Mouse (Mus musculus) B cell, adult 2 months (primary cell): Measurements from ENCODE around the gene Klhl21.
A peak's percentile ranks its signal among the peaks of the same experiment; 100 is the strongest.

Experiments used
- DNase-seq, 2 experiments: peaks; one replicate each; pipeline ENCODE4 v3.0.0; 2022

Klhl21 gene

DNA sequence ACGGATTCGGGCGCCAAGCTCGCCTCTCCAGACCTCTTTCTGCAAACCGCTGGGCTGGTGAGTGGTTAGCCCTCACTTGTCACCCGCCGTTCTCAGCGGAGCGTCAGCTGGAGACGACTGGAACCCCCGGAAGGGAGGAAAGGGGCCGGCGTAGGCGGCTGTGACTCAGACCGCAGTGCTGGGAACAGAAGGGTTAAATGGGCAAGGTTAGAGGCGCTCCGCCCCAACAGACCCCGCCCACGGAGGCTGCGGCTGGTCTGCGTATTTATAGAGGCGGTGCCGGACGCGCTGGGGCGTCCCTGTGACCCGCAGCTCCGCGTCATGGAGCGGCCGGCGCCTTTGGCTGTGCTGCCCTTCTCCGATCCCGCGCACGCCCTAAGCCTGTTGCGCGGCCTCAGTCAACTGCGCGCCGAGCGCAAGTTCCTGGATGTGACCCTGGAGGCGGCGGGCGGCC lies at the start of gene Klhl21:
Klhl21 (plus strand) TSS at position 182 of the 454 bp plus-strand sequence.
- DNase-seq = peak; percentile 94 to 95

DNA sequence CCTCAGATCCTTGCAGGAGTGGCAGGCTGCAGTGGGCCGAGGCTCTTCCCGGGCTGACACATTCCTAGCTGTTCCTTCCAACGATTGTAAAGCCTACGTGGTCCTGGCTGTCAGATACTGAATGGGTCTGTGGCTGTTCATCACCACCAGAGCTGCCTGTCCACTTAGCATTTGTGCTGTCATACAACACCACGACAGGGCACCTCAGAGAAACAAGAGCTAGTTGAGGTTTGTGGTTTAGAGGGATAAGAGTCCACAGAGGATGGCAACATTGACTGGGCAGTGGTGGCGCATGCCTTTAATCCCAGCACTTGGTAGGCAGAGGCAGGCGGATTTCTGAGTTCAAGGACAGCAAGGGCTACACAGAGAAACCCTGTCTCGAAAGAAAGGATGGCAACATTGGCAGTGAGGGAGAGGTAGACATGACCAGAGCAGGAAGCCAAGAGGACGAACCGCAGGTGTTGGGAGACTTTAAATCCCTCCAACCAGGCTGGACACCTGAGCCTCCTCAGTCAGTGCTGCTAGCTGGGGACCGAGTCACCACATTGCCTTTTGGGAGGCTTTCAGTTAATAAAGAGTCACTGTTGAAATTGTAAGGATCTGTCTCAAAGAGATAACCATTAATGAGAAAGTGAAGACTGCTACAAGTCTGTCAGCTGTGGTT lies 48.6 kb upstream of the Klhl21 start:
- no peak for DNase-seq

DNA sequence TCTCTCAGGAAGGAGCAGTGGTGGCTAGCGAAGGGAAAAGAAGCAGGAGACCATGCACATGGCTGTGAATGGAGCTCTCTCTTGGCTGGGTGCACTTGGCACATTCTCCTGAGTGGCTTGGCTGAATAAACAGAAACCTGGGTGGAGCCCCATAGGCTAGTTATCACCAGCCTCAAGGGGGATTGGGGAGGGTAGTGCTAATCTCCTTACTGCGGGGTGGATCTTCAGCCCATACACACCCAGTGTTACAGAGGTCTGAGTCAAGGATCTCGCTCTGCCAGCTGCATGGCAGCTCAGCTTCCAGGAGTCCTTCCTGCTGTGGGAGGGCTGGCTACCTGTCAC lies 48.1 kb upstream of the Klhl21 start:
- no peak for DNase-seq

DNA sequence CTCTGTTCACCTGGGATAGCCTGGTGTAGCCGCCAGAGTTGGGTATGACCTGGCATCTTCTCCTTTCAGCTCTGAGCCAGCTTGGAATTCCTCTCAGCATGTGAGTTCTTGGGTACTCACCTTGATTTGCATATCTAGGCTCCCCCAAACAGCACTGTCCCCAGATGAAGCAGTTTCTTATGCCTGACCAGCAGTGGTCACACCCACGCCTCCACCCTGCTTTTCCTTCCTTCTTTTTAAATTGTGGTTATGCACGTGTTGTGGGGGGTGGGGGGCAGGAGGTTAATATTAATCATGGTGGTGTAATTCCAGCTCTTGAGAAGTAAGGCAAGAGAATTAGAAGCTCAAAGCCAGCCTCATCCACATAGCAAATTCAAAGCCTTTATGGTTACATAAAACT lies 45.8 kb upstream of the Klhl21 start:
- DNase-seq = peak; percentile 54 to 60

DNA sequence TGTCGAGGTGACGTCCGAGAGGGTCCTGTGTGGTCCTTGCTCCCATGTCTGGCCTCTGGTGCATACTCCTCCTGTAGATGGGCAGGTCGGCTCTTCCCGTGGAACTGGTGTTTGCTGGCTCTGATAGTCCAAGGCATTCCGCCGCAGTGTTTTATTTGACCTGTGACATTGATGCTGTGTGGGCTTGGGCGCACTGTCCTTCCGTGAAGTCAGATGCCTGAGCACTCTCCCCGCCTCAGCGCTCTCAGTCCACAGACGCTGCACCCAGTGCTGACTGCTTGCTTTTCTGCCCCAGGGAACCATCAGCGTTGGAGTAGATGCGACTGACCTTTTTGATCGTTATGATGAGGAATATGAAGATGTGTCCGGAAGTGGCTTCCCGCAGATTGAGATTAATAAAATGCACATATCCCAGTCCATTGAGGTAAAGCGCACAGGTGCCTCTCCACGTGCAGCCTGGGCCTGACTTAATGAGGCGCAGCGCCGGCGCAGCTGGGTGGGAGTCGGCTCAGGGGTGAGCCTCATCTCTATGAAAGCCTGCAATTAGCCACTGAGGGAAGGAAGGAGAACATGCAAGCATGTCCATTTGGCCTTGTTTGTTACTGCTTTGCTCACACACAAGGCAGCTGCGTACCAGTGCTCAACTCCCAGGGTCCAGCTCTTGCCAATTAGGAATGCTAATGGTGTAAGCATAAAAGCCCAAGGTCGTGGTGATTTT lies 40.2 kb upstream of the Klhl21 start:
- no peak for DNase-seq

DNA sequence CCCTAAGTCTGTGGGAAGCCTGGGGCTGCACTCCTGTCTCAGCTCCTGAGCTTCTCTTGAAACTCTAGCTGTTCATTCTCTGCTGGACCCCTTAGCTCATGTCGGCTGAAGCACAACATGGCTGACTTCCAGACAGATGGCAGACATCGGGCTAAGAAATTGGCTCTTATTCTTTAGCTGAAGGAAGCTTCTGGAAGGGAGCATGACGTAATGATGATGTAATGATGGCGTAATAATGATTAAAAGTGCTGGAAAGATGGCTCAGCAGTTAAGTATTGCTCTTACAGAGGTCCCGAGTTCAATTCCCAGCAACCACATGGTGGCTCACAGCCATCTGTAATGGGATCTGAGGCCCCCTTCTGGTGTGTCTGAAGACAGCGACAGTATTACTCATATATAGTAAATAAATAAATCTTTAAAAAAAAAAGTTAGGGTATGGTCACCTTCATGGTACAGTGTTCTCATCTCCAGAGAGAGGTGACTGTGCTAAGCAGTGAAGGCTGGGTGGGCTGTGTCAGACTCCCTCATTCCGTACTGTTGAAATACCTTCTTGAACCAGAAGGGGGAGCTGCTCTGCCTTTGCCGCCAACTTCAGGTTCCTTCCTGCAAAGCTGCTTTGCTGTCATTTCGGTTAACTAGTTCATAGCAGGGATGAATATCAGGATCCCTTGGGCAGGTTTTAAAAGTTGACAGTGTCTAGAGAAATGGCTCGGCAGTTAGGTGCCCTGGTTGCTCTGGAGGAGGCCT lies 36.2 kb upstream of the Klhl21 start:
- peak; percentile 59 to 61 for DNase-seq

DNA sequence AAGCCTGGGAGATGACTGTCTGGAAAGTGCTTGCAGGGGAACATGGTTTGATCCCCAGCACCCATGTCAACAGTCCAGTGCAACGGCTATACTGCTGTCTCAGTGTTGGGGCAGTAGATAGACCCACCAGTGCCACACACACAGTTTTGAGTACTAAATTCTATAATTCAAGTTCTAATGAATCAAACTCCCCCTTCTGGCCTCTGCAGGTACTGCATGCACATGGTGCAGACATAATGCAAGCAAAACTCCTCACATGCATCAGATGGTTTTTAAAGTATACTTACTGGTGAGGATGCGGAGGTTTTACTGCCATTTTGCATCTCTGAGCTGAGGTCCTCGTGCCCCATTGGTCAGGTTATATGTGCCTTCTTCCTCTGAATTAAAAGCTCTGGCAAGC lies 33.2 kb upstream of the Klhl21 start:
- peak; percentile 73 to 79 for DNase-seq

DNA sequence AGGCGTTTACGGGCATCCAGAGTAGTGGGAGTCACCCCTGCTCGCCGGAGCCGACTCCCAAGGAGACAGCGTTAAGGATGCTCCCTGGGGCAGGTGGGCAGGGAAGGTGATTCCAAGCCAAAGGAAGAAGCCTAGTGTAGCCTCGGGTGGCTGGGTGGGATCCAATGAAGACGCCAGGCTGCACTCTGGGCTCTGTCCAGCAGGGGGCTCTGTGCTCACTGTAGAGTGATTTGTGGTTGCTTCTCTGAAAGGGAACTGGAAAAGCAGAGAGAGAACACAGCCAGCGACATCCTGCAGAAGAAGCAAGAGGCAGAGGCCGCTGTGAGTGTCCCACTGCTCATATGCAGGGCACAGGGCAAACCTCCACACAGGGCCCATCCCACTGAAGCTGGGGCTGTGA lies 30.9 kb upstream of the Klhl21 start:
- peak; percentile 92 to 94 for DNase-seq

DNA sequence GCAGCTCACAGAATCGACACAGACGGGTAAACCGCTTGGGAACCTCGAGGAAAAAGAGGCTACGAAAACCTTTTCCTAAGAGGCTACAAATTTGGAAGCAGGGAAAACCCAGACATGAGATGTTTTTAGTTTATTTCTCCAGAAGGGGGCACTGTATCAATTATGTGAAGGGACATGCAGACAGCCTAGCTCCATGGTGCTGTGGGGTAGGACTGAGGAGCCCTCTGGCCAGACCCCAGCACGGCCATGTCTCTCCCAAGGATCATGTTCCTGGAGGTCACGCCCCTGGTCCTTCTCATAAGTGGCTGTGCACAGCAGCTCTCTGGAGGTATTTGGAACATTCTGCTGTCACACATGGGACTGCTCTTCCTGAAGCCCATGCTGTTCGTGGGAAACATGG lies 27.9 kb upstream of the Klhl21 start:
- peak in 1 of 2 experiments; percentile 22 for DNase-seq

DNA sequence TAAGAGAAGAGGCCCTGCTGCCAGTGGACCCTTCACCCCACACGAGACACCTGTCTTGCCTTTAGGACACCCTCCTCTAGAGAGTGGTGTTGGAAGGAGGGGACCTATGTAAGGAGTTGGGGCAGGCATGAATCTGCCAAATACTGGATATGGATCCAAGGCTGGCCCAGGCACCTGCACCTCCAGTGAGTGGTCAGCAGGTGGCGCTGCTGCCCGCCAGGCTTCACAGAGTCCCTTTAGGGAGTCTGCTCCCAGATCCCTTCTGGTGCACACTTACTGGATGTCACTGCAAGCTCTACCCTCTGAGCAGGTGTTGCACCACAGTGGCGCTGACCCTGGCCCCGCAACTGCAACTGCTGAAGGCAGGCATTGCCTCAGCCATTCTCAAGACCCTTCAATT lies 27.2 kb upstream of the Klhl21 start:
- peak; percentile 83 to 85 for DNase-seq

DNA sequence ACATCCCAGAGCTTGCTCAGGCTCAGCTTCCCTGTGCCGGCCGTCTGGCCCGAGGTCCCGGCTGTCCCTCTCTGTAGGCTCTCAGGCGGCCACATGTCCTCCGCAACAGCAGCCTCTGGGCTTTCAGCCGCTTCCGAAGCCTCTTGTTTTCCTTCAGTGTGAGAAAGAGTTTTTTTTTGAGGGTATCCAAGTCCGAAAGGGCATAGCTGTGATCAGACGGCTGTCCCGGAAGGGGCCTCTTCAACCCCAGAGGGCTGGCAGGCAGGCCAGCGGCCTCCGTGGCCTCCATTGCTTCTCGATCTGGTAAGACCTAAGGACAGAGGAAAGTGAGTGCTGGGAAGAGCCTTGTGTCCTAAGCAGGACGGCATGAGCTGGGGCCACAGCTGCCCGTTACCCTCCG lies 25.6 kb upstream of the Klhl21 start:
- DNase-seq = no peak

DNA sequence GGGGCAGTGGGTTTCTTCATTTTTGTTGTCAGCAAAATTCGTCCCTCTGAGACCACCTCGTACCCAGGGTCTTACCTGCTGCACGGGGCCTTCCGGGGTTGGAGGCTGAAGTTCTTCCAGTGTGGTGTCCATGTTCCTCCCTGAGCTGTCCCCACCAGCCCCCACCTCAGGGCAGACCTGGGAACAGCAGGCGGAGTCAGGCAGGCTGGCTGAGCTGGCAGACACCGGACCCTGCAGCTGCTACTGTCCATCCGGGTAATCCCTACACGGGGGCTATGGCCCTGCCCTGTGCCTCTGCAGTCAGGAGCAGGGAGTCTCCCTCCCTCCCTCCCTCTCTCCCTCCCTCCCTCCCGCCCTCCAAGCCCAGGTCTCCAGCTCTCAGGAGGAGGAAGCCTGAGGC lies 25.0 kb upstream of the Klhl21 start:
- DNase-seq = no peak

DNA sequence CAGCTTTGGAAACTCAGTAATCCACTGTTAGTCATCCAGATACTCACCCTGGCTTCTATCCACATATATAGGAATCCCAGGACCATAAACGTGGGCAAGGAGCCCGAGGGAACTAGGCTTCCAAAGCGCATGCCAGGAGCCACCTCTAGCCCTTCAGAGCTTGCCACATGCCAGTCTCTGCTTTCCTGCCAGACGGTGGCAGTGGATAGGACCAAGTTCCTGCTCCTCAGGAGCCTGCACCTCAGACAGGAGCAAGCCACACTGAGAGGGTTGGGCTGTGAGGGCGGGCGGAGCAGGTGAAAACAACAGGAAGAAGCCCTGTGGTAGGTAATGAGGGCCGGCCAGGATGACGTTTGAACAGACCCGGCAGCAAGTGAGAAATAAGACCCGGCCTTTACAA lies 22.7 kb upstream of the Klhl21 start:
- DNase-seq = no peak

DNA sequence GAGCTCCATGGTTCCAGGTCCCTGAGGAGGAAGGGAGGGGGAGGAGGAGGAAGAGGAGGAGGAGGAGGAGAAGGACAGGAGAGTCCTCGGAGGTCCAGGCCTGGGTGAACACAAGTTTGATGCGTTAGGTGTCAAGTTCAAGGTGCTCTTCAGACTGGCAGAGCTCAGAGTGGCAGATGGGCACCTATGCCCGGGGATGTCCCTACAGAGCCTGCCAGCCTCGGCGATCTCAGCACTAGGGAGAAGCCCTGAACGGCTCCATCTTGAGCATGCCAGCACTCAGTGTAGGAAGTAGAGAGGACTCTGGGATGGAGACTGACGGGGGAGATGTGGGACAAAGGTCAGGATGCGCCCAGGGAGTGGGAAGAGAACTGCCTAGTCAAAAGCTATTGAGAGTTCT lies 22.0 kb upstream of the Klhl21 start:
- no peak for DNase-seq

DNA sequence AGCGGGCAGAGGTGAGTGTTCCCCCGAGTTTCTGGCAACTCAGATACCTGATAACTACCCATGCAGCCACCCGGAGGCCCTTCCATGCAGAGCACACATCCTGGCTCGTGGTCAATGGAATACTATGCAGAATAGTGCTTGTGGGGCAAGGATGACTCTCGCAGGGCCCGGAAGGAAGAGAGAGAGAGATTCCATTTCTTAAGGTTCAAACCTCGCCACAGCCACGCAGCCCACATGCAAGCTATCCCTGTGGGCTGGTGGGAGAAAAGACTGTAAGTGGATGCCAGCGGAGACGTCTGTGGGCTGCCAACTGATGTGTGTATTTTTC lies 20.6 kb upstream of the Klhl21 start:
- DNase-seq = no peak

DNA sequence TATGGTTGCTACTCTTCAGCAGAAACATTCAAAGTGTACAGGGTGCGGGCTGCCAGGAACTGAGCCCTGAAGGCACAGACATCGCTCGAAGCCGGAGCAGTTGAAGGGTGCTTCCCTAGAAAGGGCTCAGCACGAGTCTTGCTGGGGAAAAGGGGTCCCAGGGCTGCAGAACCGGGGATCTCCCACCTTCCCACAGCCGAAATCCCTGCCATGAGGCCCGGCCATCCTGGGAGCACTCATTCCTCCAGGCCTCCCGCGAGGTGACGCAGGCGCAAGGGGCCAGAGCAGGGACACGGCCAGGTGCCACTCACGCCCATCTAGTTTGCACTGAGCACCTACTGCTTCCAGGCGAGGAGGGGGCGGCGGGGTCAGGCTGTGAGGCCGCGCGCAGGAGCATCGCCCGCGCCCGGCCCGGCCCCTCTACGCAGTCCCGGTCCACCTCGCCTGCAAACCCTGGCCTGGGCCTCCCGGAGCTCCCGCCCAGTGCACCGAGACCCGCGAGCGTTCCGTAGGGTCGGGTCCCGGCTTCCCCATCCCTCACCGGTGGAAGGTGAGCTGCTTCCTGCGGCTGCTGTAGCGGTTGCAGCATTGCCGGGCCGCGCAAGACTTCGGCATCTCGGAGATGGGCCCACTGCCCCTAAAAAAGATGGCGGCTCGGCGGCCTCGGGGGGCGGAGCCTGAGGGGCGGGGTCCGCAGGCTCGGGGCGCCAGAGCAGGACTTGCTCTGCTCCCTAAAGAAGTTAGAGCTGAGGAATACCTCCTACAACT lies 20.1 kb upstream of the Klhl21 start, which contains the start of gene Thap3:
Thap3 (minus strand) TSS at position 656 of the 768 bp plus-strand sequence.
- peak; percentile 85 to 86 for DNase-seq

DNA sequence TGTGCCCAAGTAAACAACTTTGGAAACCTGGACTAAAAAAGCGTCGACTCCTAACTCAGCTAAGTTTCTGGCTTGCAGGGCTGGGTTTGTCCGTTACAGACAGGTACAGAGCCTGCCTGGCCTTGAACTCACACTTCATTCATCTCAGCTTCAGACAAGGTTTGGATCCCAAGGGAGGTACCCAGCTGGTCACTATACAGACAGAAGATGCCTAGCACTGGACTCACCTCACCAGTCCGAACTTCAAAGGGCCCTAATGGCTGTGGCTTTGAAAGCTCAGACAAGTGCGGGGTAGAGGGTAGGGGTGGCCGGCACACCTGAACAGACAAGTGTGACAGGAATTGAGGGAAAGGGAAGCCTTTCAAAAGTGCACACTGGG lies 19.5 kb upstream of the Klhl21 start:
- no peak for DNase-seq

DNA sequence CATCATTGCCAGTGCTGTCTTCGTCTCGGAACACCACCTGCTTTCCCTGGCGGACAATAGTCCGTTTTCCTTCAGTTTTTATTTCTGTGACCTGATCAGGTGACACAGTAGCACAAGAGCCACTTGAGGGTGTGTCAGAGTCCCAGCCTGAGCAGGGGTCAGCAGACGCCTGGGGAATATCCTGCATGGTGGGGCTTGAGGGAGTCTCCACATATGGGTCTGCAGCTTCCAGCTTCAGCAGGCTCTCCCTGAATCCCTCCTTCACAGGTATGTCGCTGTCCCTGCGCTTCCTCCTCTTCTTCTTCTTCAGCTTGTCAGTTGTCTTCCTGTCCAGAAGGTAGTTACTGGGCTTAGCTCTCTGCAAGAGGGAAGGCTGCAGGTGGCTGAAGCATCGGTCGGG lies 16.5 kb upstream of the Klhl21 start:
- DNase-seq = no peak

DNA sequence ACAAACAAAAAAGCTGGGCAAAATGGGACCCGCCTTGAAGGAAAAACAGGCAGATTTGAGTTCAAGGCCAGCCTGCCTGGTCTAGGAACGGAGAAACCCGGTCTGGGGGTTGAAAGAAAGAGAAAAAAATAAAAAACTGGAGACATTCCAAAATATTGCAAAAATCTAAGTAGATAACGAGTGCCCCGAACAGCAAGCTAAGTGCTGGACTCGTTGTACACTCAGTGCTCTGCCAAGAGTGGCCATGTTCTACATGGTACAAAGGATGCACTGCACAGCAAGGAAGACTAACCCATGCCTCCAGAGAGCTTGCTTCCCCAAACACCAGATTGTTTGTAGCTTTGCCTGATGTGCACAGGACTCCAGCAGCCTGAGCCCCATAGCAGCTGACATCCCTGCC lies 15.6 kb upstream of the Klhl21 start:
- no peak for DNase-seq

DNA sequence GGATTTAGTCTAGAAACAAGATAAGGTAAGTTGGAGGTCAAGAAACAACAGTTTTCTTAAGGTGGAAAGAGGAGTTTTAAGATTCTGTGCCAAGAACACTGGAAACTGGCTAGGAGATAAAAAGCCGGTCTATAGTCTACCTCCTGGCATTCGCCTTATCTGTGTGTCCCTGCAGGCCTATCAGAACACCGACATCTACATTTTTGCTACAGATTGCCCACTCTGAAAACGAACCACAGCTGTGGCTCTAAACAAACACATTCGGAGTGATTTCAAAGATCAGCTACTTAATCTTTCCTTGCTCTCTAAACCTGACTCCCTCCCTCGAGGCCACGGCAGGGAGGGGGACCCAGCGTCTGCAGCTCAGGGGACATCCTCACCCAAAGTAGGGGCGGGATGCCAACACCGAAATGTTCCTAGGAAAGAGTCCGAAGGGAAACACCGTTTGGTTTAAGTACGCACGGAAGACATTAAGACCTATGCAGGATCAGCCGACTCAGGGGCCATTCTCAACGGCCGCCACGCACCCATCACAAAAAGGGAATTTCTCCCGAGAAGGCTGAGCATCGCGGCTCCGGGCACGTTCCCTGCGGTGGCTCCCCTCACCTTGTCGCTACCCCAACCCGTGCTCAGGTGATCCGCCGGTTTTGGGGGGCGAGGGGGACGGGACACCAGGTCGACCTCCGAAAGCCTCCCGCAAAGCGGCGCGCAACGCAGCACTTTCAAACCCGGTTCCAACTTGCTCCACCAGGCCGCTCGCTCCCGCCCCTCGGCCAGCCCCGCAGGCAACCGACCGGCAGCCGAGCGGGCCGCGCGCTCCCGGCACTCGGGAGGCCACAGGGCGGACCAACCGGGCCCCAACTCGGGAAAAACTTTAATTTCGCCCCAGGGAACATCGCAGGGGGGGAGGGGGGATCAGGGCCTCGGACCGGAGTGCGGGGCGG lies 14.1 kb upstream of the Klhl21 start:
- DNase-seq = peak; percentile 30 to 33

DNA sequence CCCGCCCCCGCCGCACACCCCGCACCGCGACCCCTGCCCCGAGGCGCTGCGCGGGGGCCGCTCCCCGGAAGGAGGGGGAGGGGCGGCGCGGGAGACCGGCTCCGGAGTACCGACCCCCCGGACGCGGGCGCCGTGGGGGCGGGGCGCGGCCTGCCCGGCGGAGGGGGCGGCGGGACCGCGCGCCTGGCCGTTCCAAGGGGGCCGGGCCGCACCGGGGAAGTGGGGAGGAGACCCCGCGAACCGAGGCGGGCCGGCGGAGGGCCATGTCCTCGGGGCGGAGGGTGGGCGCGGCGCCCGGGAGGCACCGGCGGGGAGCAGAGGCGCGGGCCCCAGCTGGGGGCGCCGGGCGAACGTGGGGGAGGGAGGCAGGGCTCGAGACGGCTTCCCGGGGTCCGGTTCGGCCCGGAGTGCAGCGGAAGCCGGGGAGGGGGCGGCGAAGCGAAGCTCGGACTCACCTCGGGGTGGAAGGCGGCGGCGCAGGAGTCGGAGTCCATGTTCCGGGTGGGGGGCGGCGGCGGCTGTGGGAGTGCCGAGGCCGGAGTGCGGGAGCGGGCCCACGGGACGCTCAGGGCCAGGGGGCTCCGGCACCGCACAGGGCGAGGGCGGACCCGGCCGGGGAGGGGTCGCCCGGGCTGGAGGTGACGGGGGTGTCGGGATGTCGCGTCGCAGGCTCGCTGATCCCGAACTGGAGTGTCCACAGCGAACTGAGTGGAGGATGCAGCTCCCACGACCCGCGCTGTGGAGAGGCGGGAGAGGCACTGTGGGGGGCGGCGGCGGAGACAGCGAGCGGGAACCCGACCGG lies 13.0 kb upstream of the Klhl21 start:
- DNase-seq = peak in 1 of 2 experiments; percentile 10
